Mouse (Mus musculus): ENCODE results near the gene Olfr1512. TPM values are rescaled to one million over a fixed set of nuclear protein-coding genes. Genes with fewer than 3 reads are reported as not detected.
"Not testable (repeated sequence)": the region's sequence is repeated elsewhere in the genome, so short reads cannot be mapped to it uniquely, and the experiment has no call there.

Gene Olfr1512
- total RNA-seq (2021): not detected
- long read RNA-seq, experiment 1: 0 reads
- long read RNA-seq, experiment 2: 0 reads

- no peak for DNase-seq (ENCODE audit: low spot score in 2 of 2)
Observed at GRCm38 (mm10) chr14:52379068-52379467, at the start of gene Olfr1512. TSS of gene Olfr1512 (minus strand) at chr14:52379168.

GRCm38 (mm10) chr14:52427686-52428085, 48.7 kb upstream of the Olfr1512 start:
- no peak for DNase-seq (ENCODE audit: low spot score in 2 of 2)

- no peak for DNase-seq (ENCODE audit: low spot score in 2 of 2)
Observed at GRCm38 (mm10) chr14:52414273-52414672, 35.3 kb upstream of the Olfr1512 start, which contains the start of gene Olfr1510. TSS of gene Olfr1510 (minus strand) at chr14:52414373.

- not testable (repeated sequence) for DNase-seq (ENCODE audit: low spot score in 2 of 2)
Observed at GRCm38 (mm10) chr14:52410142-52410919, 31.4 kb upstream of the Olfr1512 start.

- DNase-seq (ENCODE audit: low spot score in 2 of 2): no peak
Observed at GRCm38 (mm10) chr14:52397279-52397678, 18.3 kb upstream of the Olfr1512 start, which contains the start of gene Olfr1511. TSS of gene Olfr1511 (minus strand) at chr14:52397379.

GRCm38 (mm10) chr14:52390084-52390848, 11.3 kb upstream of the Olfr1512 start:
- not testable (repeated sequence) for DNase-seq (ENCODE audit: low spot score in 2 of 2)

- peak in 1 of 2 experiments; percentile 20 for DNase-seq (ENCODE audit: low spot score in 2 of 2)
Observed at GRCm38 (mm10) chr14:52368741-52369140, 10.2 kb downstream of the Olfr1512 start.

GRCm38 (mm10) chr14:52356308-52356707, 22.7 kb downstream of the Olfr1512 start, which contains the start of gene Olfr1513:
TSS of gene Olfr1513 (minus strand) at chr14:52356408.
- DNase-seq (ENCODE audit: low spot score in 2 of 2): no peak

- peak in 1 of 2 experiments; percentile 11 for DNase-seq (ENCODE audit: low spot score in 2 of 2)
Observed at GRCm38 (mm10) chr14:52339512-52339852, 39.5 kb downstream of the Olfr1512 start.

GRCm38 (mm10) chr14:52338751-52339511, 40.0 kb downstream of the Olfr1512 start:
- peak; percentile 60 to 89 for DNase-seq (ENCODE audit: low spot score in 2 of 2)

- DNase-seq (ENCODE audit: low spot score in 2 of 2): no peak
Observed at GRCm38 (mm10) chr14:52332171-52332570, 46.8 kb downstream of the Olfr1512 start.

- no peak for DNase-seq (ENCODE audit: low spot score in 2 of 2)
Observed at GRCm38 (mm10) chr14:52331069-52331750, 47.8 kb downstream of the Olfr1512 start.

GRCm38 (mm10) chr14:52327910-52328812, 50.8 kb downstream of the Olfr1512 start, which contains the start of gene Sall2:
TSS of gene Sall2 (minus strand) at chr14:52328762.
- no peak for DNase-seq (ENCODE audit: low spot score in 2 of 2)

- DNase-seq (ENCODE audit: low spot score in 2 of 2): no peak
Observed at GRCm38 (mm10) chr14:52327375-52327901, 51.5 kb downstream of the Olfr1512 start.

- no peak for DNase-seq (ENCODE audit: low spot score in 2 of 2)
Observed at GRCm38 (mm10) chr14:52325890-52326289, 53.1 kb downstream of the Olfr1512 start.

Data from layer of hippocampus, postnatal 14 days (tissue).